Mouse (Mus musculus) liver, embryonic 11.5 days (tissue): Measurements from ENCODE around the gene Tmco1. TPM values are rescaled to one million over a fixed set of nuclear protein-coding genes. Genes with fewer than 3 reads are reported as not detected.
"Not testable (repeated sequence)": the region's sequence is repeated elsewhere in the genome, so short reads cannot be mapped to it uniquely, and the experiment has no call there.

Experiments used
- ATAC-seq: fragments of 200-750 bp; cut with Nextera tagmentation; replicated peaks from 2 replicates; pipeline ENCODE4 v1.8.0; 2017; ENCODE audit warnings: moderate number of reproducible peaks, mild to moderate bottlenecking, moderate TSS enrichment, moderate library complexity; ENCODE audit not compliant: low FRiP score
- DNase-seq: peaks from one replicate; pipeline ENCODE4 v3.0.0-alpha.2; 2017; ENCODE audit warnings: low spot score
- H3K27ac ChIP-seq: fragments of 300-500 bp; sonication (generic); 2 replicates; pipeline ENCODE4 v1.5.1; 2014; ENCODE audit warnings: mild to moderate bottlenecking, low read depth, low read length, control low read depth
- H3K27me3 ChIP-seq: fragments of 300-500 bp; sonication (generic); replicated peaks from 2 replicates; pipeline ENCODE4 v1.6.1; 2014; ENCODE audit warnings: low read length, mixed read lengths; ENCODE audit not compliant: control insufficient read depth, insufficient read depth
- H3K36me3 ChIP-seq: fragments of 300-500 bp; sonication (generic); 2 replicates; pipeline ENCODE4 v1.6.1; 2014; ENCODE audit warnings: mild to moderate bottlenecking, low read length, moderate library complexity, mixed read lengths; ENCODE audit not compliant: control insufficient read depth, insufficient read depth
- H3K4me1 ChIP-seq: fragments of 300-500 bp; sonication (generic); replicated peaks from 2 replicates; pipeline ENCODE4 v1.6.1; 2014; ENCODE audit warnings: low read length, mixed read lengths; ENCODE audit not compliant: control insufficient read depth, insufficient read depth
- H3K4me2 ChIP-seq: fragments of 300-500 bp; sonication (generic); 2 replicates; pipeline ENCODE4 v1.6.1; 2014; ENCODE audit warnings: mild to moderate bottlenecking, control low read depth, moderate library complexity
- H3K4me3 ChIP-seq: fragments of 300-500 bp; sonication (generic); 2 replicates; pipeline ENCODE4 v1.5.1; 2014; ENCODE audit warnings: low read depth, low read length, control low read depth
- H3K9ac ChIP-seq: fragments of 300-500 bp; sonication (generic); 2 replicates; pipeline ENCODE4 v1.6.1; 2014; ENCODE audit warnings: low read depth, low read length, control low read depth
- H3K9me3 ChIP-seq: fragments of 300-500 bp; sonication (generic); 2 replicates; pipeline ENCODE4 v1.6.1; 2016; ENCODE audit warnings: low read length, inconsistent platforms, mixed read lengths; ENCODE audit not compliant: control insufficient read depth
- WGBS: fragments of 180-500 bp; shearing (Covaris S2); extraction: QIAGEN DNeasy Blood & Tissue Kit; methylation state at CpG from one replicate; pipeline ENCODE4 v1.1.7; 2014; 5-methylcytosine and 5-hydroxymethylcytosine counted together
- polyA plus RNA-seq: library from polyadenylated mRNA; unstranded; fragments of >200 nt; fragmentation: Nextera tagmentation; extraction: Ambion mirVana; gene quantifications from 2 replicates; pipeline ENCODE4 v1.2.1, GENCODE M21; 2014

The Tmco1 gene
- polyA plus RNA-seq, 1 experiment from 2014 or later: 104 TPM

DNA sequence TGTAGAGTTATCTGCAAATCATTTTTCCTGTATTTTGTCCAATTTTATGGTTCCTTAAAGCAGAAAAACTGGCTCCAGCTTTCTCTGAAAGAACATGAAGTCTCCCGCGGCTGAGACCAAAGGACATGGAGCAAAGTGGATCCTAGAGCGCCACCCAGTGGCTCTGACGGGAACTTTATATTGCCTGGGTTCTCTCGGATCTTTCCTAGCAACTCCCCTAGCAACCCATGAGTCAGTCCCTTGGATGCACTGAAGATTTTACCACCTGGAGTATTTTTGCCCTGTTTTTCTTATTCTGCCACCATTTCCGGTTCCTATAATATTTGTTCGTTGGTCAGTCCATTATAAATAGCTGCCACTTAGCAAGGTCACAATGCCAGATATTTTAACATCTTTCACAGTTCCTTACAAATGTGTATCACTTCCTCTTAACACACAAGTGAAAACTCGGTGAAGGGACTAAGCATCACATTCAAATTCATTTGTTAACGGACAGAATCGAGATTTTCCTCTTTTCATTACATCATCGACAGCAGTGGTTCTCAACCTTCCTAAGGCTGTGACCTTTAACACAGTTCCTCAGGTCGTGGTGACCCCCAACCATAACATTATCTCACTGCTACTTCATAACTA lies 29.4 kb downstream of the Tmco1 start:
- ATAC-seq: peak; percentile 51
- Histone ChIP-seq H3K9me3 (no peaks in the 10 kb centered on the region), H3K4me3 (no peak overlapping the region), H3K4me2 (no peak overlapping the region; the same call in 1 of the 2 replicates), H3K9ac (no peak overlapping the region), H3K27me3 (no peaks in the 10 kb centered on the region), H3K36me3 (peaks cover 3% of the 10 kb centered on the region; the same call in 1 of the 2 replicates), H3K4me1 (no peaks in the 10 kb centered on the region; the same call in 1 of the 2 replicates), H3K27ac (no peak overlapping the region)
- DNase-seq: peak; percentile 76
- 16% methylated on average over 12 of the region's 12 CpGs for WGBS

- WGBS: 74% methylated on average over 9 of the region's 9 CpGs
- Histone ChIP-seq H3K9ac (no peak overlapping the region), H3K4me3 (no peak overlapping the region), H3K27ac (no peak overlapping the region), H3K27me3 (no peaks in the 10 kb centered on the region), H3K9me3 (no peaks in the 10 kb centered on the region), H3K36me3 (no peaks in the 10 kb centered on the region), H3K4me1 (no peaks in the 10 kb centered on the region; the same call in 1 of the 2 replicates), H3K4me2 (no peak overlapping the region; the same call in 1 of the 2 replicates)
- ATAC-seq (no peak), DNase-seq (no peak)
These were observed 31.1 kb downstream of the Tmco1 start for GRCm38 (mm10) chr1:167339177-167339781.

GRCm38 (mm10) chr1:167340111-167340787 lies 32.1 kb downstream of the Tmco1 start:
- H3K9ac ChIP-seq: peak overlapping the region; percentile 65
- 2% methylated on average over 47 of the region's 47 CpGs for WGBS
- peak overlapping the region; percentile 58 for H3K4me3 ChIP-seq
- H3K9me3 ChIP-seq: no peaks in the 10 kb centered on the region
- no peaks in the 10 kb centered on the region; the same call in 1 of the 2 replicates for H3K4me1 ChIP-seq
- no peaks in the 10 kb centered on the region for H3K27me3 ChIP-seq
- ATAC-seq (peak; percentile 71), DNase-seq (peak; percentile 42)
- no peaks in the 10 kb centered on the region for H3K36me3 ChIP-seq
- H3K27ac ChIP-seq: no peak overlapping the region; the same call in 1 of the 2 replicates
- peak overlapping the region; percentile 86 for H3K4me2 ChIP-seq

GRCm38 (mm10) chr1:167340910-167341528 lies 32.8 kb downstream of the Tmco1 start:
- no peaks in the 10 kb centered on the region; the same call in 1 of the 2 replicates for H3K4me1 ChIP-seq
- WGBS: 83% methylated on average over 3 of the region's 3 CpGs
- peak; percentile 58 for ATAC-seq
- 0 out of 2 replicates have a peak overlapping the region, but pooled peaks have one; percentile 5 for H3K9ac ChIP-seq
- no peaks in the 10 kb centered on the region for H3K9me3 ChIP-seq
- H3K4me3 ChIP-seq: peak overlapping the region; percentile 58; the same call in 1 of the 2 replicates
- H3K36me3 ChIP-seq: no peaks in the 10 kb centered on the region
- H3K4me2 ChIP-seq: peak overlapping the region; percentile 86
- DNase-seq: no peak
- no peaks in the 10 kb centered on the region for H3K27me3 ChIP-seq
- H3K27ac ChIP-seq: no peak overlapping the region

DNA sequence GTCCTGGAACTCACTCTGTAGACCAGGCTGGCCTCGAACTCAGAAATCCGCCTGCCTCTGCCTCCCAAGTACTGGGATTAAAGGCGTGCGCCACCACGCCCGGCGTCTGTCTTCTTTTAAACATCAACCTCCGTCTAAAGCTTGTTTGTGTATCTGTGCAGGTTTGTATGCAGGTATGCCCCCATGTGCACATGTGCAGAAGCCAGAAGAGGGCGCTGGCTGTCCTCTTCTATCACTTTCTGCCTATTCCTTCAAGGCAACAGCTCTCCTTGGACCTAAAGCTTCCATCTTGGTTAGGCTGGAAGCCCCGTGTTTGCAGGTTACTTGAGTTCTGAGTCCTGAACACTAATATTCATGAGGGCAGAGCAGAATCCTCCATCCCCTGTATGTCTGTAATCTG lies 34.7 kb downstream of the Tmco1 start:
- no peak overlapping the region for H3K4me3 ChIP-seq
- 90% methylated on average over 10 of the region's 10 CpGs for WGBS
- no peaks in the 10 kb centered on the region for H3K27me3 ChIP-seq
- ATAC-seq (no peak), DNase-seq (no peak)
- no peaks in the 10 kb centered on the region for H3K9me3 ChIP-seq
- H3K36me3 ChIP-seq: no peaks in the 10 kb centered on the region
- no peak overlapping the region for H3K27ac ChIP-seq
- H3K4me1 ChIP-seq: no peaks in the 10 kb centered on the region; the same call in 1 of the 2 replicates
- H3K4me2 ChIP-seq: no peak overlapping the region
- no peak overlapping the region for H3K9ac ChIP-seq

DNA sequence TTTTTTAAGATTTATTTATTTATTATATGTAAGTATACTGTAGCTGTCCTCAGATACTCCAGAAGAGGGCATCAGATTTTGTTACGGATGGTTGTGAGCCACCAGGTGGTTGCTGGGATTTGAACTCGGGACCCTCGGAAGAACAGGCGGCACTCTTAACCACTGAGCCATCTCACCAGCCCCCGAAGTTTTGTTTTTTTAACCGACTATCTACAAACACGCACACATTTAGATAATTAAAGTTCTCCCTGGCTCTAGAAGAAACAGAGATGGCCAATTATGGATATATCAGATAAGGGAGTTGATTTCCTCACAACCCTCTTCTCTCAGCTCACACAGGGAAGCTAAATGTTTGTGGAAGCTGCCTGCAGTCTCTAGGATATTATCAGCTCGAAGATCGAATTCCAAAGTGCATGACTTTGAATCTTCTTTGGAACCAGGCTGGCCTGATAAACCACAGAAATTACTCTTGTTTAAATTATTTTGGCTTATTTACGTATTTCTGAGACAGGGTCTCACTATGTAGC lies 37.9 kb downstream of the Tmco1 start:
- DNase-seq, ATAC-seq, H3K27ac ChIP-seq, H3K4me2 ChIP-seq, H3K36me3 ChIP-seq, H3K27me3 ChIP-seq, H3K4me3 ChIP-seq, H3K9ac ChIP-seq, H3K9me3 ChIP-seq, H3K4me1 ChIP-seq: not testable (repeated sequence)
- WGBS: 81% methylated on average over 10 of the region's 10 CpGs

DNA sequence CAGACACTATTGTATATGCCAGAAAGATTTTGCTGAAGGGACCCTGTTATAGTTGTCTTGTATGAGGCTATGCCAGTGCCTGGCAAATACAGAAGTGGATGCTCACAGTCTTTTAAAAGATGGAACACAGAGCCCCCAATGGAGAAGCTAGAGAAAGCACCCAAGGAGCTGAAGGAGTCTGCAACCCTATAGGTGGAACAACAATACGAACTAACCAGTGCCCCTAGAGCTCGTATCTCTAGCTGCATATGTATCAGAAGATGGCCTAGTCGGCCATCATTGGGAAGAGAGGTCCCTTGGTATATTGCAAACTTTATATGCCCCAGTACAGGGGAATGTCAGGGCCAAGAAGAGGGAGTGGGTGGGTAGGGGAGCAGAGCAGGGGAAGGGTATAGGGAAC lies 41.0 kb downstream of the Tmco1 start:
- not testable (repeated sequence) for H3K27ac ChIP-seq
- peak overlapping the region; percentile 85; the same call in 1 of the 2 replicates for H3K4me3 ChIP-seq
- 39% methylated on average over 3 of the region's 3 CpGs for WGBS

More for the DNA sequence above, 41.0 kb downstream of the Tmco1 start:
- H3K9me3 ChIP-seq, H3K9ac ChIP-seq, DNase-seq, ATAC-seq, H3K27me3 ChIP-seq, H3K36me3 ChIP-seq: not testable (repeated sequence)
- H3K4me2 ChIP-seq: peak overlapping the region; percentile 79
- H3K4me1 ChIP-seq: peaks cover 11% of the 10 kb centered on the region
